Mouse (Mus musculus) midbrain, embryonic 11.5 days (tissue): ENCODE measurements around the gene Klhl9. TPM values are rescaled to one million over a fixed set of nuclear protein-coding genes. Genes with fewer than 3 reads are reported as not detected.
"Not testable (repeated sequence)": the region's sequence is repeated elsewhere in the genome, so short reads cannot be mapped to it uniquely, and the experiment has no call there.

Experiments used
- ATAC-seq: fragments of 200-750 bp; cut with Nextera tagmentation; 2 replicates; pipeline ENCODE4 v1.8.0; 2017; ENCODE audit warnings: moderate TSS enrichment, moderate library complexity; ENCODE audit not compliant: low FRiP score
- DNase-seq: peaks from one replicate; pipeline ENCODE4 v3.0.0; 2015; ENCODE audit warnings: low spot score; ENCODE audit errors: missing footprints
- H3K27ac ChIP-seq: fragments of 300-500 bp; sonication (generic); 2 replicates; pipeline ENCODE4 v1.5.1; 2014; ENCODE audit warnings: low read depth, low read length
- H3K27me3 ChIP-seq: fragments of 300-500 bp; sonication (generic); 2 replicates; pipeline ENCODE4 v1.6.1; 2014; ENCODE audit warnings: mild to moderate bottlenecking, low read length, moderate library complexity, mixed read lengths; ENCODE audit not compliant: control insufficient read depth, insufficient read depth
- H3K36me3 ChIP-seq: fragments of 300-500 bp; sonication (generic); 2 replicates; pipeline ENCODE4 v1.6.1; 2014; ENCODE audit warnings: mild to moderate bottlenecking, low read length, moderate library complexity, mixed read lengths; ENCODE audit not compliant: control insufficient read depth, insufficient read depth
- H3K4me1 ChIP-seq: fragments of 300-500 bp; sonication (generic); 2 replicates; pipeline ENCODE4 v1.6.1; 2014; ENCODE audit warnings: low read length; ENCODE audit not compliant: control insufficient read depth, insufficient read depth
- H3K4me2 ChIP-seq: fragments of 300-500 bp; sonication (generic); 2 replicates; pipeline ENCODE4 v1.6.1; 2014; ENCODE audit warnings: mild to moderate bottlenecking, moderate library complexity
- H3K4me3 ChIP-seq: fragments of 300-500 bp; sonication (generic); 2 replicates; pipeline ENCODE4 v1.5.1; 2014; ENCODE audit warnings: low read depth, low read length
- H3K9ac ChIP-seq: fragments of 300-500 bp; sonication (generic); 2 replicates; pipeline ENCODE4 v1.6.1; 2014; ENCODE audit warnings: low read length
- H3K9me3 ChIP-seq: fragments of 300-500 bp; sonication (generic); 2 replicates; pipeline ENCODE4 v1.6.1; 2016; ENCODE audit warnings: low read length; ENCODE audit not compliant: control insufficient read depth
- WGBS: fragments of 180-500 bp; shearing (Covaris S2); extraction: QIAGEN DNeasy Blood & Tissue Kit; methylation state at CpG from one replicate; pipeline ENCODE4 v1.1.7; 2014; 5-methylcytosine and 5-hydroxymethylcytosine counted together
- polyA plus RNA-seq: library from polyadenylated mRNA; unstranded; fragments of >200 nt; fragmentation: Nextera tagmentation; extraction: Ambion mirVana; gene quantifications from 2 replicates; pipeline ENCODE4 v1.2.1, GENCODE M21; 2014

Klhl9 gene
- polyA plus RNA-seq, 1 experiment from 2014 or later = 153 TPM

DNA sequence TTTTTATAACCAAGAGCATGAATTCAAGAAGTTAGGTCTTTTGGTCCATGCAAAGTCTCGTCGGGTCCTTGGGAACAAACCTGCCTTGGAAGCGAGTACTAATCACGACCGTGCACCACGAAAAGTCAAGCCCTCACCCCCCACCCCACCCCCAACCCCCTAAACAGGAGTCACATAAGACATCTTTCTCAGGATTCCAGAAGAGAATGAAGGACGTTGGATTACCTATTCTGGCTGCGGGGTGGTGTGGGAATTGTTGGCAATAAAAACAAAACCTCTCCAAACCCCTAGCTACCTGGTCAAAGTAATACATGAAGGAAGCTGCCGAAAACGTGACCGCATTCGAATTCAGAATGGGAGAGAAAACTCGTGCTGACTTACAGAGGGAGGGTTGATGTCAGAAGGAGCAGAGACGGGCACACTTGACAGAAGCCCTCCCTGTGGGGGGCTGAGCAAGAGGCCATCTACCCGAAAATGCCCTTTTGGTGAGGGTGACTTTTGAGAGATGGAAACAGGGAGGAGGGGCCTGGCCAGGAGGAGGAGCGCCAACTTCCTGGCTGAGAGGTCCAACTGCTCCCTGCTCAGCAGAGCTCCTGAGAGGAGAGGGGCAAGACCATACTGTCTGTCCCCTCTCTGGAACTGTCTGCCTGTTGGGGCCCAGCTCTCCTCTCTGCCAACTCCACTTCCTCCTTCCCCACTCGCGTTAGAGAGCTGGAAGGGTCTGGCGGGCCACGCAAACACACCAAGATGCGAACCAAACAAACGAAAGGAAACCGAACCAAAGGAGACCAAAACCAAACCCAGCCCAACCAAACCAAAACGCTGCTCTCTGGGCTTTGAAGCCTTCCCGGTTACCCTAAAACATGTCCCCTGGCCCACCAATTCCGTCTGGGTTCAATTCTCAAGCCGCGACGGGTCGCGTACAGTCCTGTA lies 34.6 kb upstream of the Klhl9 start:
- H3K4me2 ChIP-seq = peak overlapping the region; percentile 69
- peak; percentile 96 for DNase-seq
- not testable (repeated sequence) for H3K9me3 ChIP-seq, H3K4me1 ChIP-seq, H3K27me3 ChIP-seq, H3K36me3 ChIP-seq, ATAC-seq
- peak overlapping the region; percentile 69 for H3K9ac ChIP-seq
- peak overlapping the region; percentile 39 for H3K4me3 ChIP-seq
- peak overlapping the region; percentile 68 for H3K27ac ChIP-seq
- WGBS = 12% methylated on average over 28 of the region's 31 CpGs

DNA sequence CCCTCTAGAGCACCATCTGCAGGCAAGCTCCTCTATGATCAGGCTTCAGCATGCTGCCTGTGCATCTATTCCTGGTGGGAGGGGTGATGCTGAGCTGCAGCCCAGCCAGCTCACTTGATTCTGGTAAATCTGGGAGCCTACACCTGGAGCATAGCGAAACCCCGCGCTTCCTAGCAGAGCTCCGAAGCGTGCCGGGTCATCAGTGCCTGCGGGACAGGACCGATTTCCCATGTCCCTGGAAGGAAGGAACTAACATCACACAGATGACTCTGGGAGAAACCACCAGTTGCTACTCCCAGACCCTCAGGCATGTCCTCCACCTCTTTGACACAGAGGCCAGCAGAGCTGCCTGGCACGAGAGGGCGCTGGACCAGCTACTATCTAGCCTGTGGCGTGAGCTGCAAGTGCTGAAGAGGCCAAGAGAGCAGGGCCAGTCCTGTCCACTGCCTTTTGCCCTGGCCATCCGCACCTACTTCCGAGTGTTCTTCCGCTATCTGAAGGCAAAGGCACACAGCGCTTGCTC lies 32.6 kb upstream of the Klhl9 start, which contains the start of gene Gm13271:
Gene Gm13271, plus strand, starts transcription at position 51 of the 523 bp plus-strand sequence.
- not testable (repeated sequence) for H3K27me3 ChIP-seq, ATAC-seq, H3K4me1 ChIP-seq, DNase-seq, H3K9ac ChIP-seq, H3K27ac ChIP-seq, H3K36me3 ChIP-seq, H3K4me2 ChIP-seq, H3K9me3 ChIP-seq, H3K4me3 ChIP-seq
- WGBS = 72% methylated on average over 15 of the region's 15 CpGs

DNA sequence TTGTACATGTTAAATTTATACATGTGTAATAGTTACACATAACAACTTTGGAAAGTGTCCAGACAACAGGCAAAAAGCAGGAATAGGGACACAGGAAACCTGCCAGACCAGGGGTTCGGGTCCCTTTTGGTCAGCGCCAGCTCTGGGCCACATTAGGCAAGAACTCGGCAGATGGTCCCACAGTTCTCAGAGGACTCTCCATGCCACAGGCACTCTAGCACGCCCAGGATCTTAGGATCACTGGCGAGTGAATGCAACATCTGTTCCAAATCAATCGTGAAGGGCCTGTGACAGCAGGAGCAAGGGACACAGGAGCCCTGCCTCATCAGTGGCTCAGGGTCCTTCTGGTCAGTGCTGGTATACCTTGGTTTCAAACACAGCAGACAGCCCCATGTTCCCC lies 27.7 kb upstream of the Klhl9 start:
- DNase-seq (peak; percentile 75), ATAC-seq (no peak)
- no peak overlapping the region for H3K9ac ChIP-seq
- 80% methylated on average over 6 of the region's 6 CpGs for WGBS
- H3K27ac ChIP-seq = no peak overlapping the region
- no peak overlapping the region for H3K4me3 ChIP-seq
- no peaks in the 10 kb centered on the region for H3K36me3 ChIP-seq
- no peaks in the 10 kb centered on the region for H3K27me3 ChIP-seq
- H3K9me3 ChIP-seq = no peaks in the 10 kb centered on the region
- H3K4me1 ChIP-seq = no peaks in the 10 kb centered on the region; the same call in 1 of the 2 replicates
- H3K4me2 ChIP-seq = no peak overlapping the region

DNA sequence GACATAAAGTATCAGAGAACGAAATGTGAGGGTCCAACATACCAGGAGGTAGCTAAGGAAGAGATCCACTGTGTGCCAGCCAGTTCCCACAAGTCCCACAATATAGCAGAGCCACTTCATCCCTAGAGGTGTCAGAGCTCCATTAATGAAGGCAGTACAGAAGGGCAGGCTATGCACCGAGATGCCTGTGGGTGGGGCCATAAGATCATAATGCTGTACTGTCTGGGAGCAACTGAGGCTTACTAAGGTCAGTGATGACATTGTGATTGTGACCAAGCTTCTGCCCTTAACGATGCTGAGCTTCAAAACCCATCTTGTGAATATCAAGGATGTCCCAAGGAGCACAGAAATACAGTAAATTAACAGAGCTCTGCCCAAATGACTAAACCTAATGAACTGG lies 21.9 kb upstream of the Klhl9 start:
- Histone ChIP-seq H3K36me3 (no peaks in the 10 kb centered on the region), H3K27me3 (no peaks in the 10 kb centered on the region), H3K27ac (no peak overlapping the region), H3K9ac (no peak overlapping the region), H3K9me3 (no peaks in the 10 kb centered on the region), H3K4me2 (no peak overlapping the region), H3K4me3 (no peak overlapping the region), H3K4me1 (no peaks in the 10 kb centered on the region; the same call in 1 of the 2 replicates)
- WGBS = 84% methylated on average over 3 of the region's 3 CpGs
- ATAC-seq = no peak
- DNase-seq = peak; percentile 44

DNA sequence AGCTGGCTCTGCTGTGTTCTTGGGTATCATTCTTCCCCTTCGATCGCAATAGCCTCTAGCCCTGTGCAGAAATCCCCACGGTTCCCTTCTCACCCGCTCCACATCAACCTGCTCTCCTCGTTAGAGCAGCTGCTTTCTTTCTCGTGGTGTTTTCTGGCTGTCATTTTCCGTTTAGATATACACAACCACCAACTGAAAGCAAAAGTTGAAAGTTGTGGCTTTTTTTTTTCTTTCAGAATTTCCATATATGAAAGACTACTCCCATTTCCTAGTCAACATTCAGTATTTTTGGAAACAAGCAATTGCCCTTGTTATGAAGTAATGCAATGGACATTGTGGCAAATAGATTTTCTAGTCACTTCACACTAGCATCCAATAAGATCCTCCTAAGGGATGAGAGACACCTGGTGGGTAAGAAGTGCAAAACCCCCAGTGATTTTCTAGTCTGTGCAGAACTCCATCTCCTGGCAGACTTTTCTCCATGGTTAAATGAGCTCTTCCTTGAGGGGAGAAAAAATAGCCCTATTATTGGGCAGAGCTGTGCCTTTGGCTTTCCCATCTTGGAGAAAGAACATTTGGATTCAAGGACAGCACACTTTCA lies 20.6 kb upstream of the Klhl9 start:
- Histone ChIP-seq H3K4me2 (no peak overlapping the region), H3K4me1 (no peaks in the 10 kb centered on the region; the same call in 1 of the 2 replicates), H3K4me3 (no peak overlapping the region), H3K9ac (no peak overlapping the region), H3K36me3 (no peaks in the 10 kb centered on the region), H3K27ac (no peak overlapping the region), H3K9me3 (no peaks in the 10 kb centered on the region), H3K27me3 (no peaks in the 10 kb centered on the region)
- 89% methylated on average over 7 of the region's 7 CpGs for WGBS
- DNase-seq (no peak), ATAC-seq (no peak)

DNA sequence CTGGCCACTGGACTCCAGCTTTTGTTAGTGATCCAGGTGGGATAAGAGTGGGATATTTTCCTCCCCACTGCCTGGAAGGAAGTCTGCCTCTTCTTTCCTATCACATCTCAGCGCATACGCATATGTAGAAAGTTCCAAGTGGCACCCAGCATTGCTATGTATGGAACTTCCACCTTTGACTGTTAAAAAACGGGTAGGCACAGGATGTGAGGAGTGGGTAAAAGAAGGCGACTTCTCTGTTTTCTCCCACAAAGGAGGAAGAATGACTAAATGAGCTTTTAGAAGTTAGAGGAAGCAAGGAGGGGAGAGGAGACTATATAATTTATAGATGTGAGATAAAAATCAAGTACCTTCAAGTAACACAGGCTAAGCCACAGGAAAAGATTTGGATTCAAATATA lies 19.2 kb upstream of the Klhl9 start:
- no peaks in the 10 kb centered on the region for H3K36me3 ChIP-seq
- no peaks in the 10 kb centered on the region for H3K9me3 ChIP-seq
- H3K9ac ChIP-seq = no peak overlapping the region
- 93% methylated on average over 4 of the region's 4 CpGs for WGBS
- H3K27me3 ChIP-seq = no peaks in the 10 kb centered on the region
- H3K27ac ChIP-seq = no peak overlapping the region
- H3K4me2 ChIP-seq = no peak overlapping the region
- peak; percentile 68 for DNase-seq
- no peak for ATAC-seq
- H3K4me1 ChIP-seq = no peaks in the 10 kb centered on the region; the same call in 1 of the 2 replicates
- no peak overlapping the region for H3K4me3 ChIP-seq

DNA sequence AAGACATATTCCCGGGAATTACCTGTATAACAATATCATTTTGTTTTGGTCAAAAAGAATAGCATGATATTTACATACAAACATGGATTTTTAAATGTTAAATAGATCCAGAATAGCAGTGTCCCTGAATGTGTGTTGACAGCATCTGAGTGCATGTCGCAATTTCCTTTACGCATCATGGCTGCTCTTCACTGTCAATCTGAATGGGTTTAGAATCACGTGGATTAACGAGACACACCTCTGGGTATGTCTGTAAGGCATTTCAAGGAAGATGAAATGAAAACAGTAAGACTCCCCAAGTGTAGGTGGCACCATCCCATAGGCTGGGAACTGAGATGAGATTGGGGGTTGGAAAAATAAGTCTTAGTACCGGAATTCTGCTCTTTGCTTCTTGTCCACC lies 16.8 kb upstream of the Klhl9 start:
- peak; percentile 54 for DNase-seq
- Histone ChIP-seq H3K27ac (no peak overlapping the region), H3K36me3 (no peaks in the 10 kb centered on the region), H3K4me2 (no peak overlapping the region), H3K27me3 (no peaks in the 10 kb centered on the region), H3K4me1 (no peaks in the 10 kb centered on the region), H3K4me3 (no peak overlapping the region), H3K9ac (no peak overlapping the region), H3K9me3 (no peaks in the 10 kb centered on the region)
- WGBS = 92% methylated on average over 6 of the region's 6 CpGs
- no peak for ATAC-seq

DNA sequence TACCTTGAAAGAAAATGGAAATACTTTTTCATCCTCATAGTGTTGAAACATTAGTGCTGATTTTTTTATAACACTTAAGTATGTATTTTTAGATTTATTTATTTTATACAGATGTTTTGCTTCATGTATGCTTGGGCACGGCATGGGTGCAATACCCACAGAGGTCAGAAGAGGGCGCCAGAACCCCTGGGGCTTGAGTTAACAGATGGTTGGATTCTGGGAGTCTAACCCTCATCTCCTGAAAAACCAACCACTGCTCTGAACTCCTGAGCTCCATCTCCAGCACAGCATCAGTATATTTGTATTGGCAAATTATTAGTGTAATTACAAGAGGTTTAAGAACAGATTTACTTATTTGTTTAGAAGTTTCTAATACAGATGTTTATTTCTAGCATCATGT lies 16.2 kb upstream of the Klhl9 start:
- H3K4me1 ChIP-seq = no peaks in the 10 kb centered on the region
- WGBS = 4% methylated on average over 2 of the region's 2 CpGs
- H3K9ac ChIP-seq = no peak overlapping the region
- no peaks in the 10 kb centered on the region for H3K36me3 ChIP-seq
- ATAC-seq = peak; percentile 74
- no peak overlapping the region for H3K4me3 ChIP-seq
- DNase-seq = peak; percentile 96
- no peak overlapping the region for H3K27ac ChIP-seq
- no peak overlapping the region for H3K4me2 ChIP-seq
- H3K27me3 ChIP-seq = no peaks in the 10 kb centered on the region
- no peaks in the 10 kb centered on the region for H3K9me3 ChIP-seq

DNA sequence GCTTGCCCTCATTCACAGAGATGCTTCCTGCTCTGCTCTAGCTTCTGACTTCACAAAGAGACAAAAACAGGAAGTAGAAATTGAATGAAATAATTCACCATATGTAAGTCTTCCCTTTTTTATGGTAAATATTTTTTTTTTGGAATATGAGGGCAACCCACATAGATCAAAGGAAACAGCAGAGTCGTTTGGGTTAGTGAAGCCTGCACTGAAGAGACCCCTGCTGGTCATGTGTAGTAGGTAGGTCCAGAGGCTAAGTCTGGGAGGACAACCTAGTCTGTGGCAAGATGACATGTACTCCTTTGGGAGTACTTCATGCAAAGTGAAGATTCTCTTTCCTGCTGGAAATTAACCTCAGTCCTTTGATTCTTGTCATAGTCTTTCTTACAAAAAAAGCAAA lies 5.1 kb upstream of the Klhl9 start:
- Histone ChIP-seq H3K9ac (no peak overlapping the region), H3K9me3 (no peaks in the 10 kb centered on the region), H3K27me3 (no peaks in the 10 kb centered on the region), H3K36me3 (no peaks in the 10 kb centered on the region), H3K4me1 (no peaks in the 10 kb centered on the region), H3K4me3 (no peak overlapping the region), H3K27ac (no peak overlapping the region), H3K4me2 (no peak overlapping the region)
- ATAC-seq (no peak), DNase-seq (no peak)
- WGBS = 3% methylated on average over 1 of the region's 1 CpGs
